Mouse (Mus musculus) cerebellum, adult 2 months (tissue): Measurements from ENCODE around the gene Cnmd.

Experiments used
- CTCF ChIP-seq: fragments of 200-500 bp; IDR thresholded peaks from 2 replicates; pipeline ENCODE4 v1.5.1; 2011; ENCODE audit warnings: low read depth, mild to moderate bottlenecking, control low read depth, low read length, moderate library complexity, borderline replicate concordance; ENCODE audit not compliant: insufficient read depth
- POLR2A ChIP-seq: fragments of 200-500 bp; IDR thresholded peaks from 2 replicates; pipeline ENCODE4 v1.6.1; 2011; ENCODE audit warnings: low read length, control low read depth, borderline replicate concordance; ENCODE audit not compliant: insufficient read depth

DNA sequence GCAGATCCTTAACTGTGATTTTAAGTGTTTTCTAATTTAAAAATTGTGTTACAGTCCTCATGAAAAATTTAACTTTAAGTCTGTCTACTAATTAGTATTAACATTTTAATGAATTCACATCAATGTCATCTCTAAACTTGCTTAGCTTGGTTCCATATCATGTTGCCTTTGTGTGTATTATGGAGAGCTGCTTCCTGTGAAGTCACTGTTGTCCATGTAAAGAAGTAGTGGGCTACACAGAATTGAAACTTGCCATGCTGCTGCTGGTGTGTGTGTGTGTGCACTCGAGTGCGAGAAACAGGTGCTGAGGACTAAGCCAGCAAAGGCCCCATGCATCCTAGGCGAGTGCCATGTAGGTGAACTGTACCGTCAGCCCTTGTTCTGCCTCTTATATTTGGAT, 54.6 kb downstream of the Cnmd start:
- no peak for TF ChIP-seq CTCF
- TF ChIP-seq POLR2A = no peak
